Mouse (Mus musculus) CD4-positive, CD25-positive, alpha-beta regulatory T cell, adult 4 months (primary cell): ENCODE results near the gene Olfr522. TPM values are rescaled to one million over a fixed set of nuclear protein-coding genes. Genes with fewer than 3 reads are reported as not detected.

Source experiments
- ATAC-seq: one replicate; pipeline ENCODE4 v1.8.0; 2017
- polyA plus RNA-seq, 2 experiments: library from polyadenylated mRNA; unstranded; fragments of 100-300 nt; shearing (Covaris generic); gene quantifications; one replicate each; pipeline ENCODE4 v1.2.1; 2017

Gene Olfr522
- not detected for polyA plus RNA-seq

- ATAC-seq, result no peak
Observed at GRCm38 (mm10) chr7:140164664-140165063, at the start of gene Olfr522. Gene Olfr522 (minus strand): TSS chr7:140164764.

GRCm38 (mm10) chr7:140213841-140214240 lies 49.3 kb upstream of the Olfr522 start:
- ATAC-seq, result no peak

GRCm38 (mm10) chr7:140208677-140209076 lies 44.1 kb upstream of the Olfr522 start:
- ATAC-seq, result no peak

- ATAC-seq, result peak; percentile 37
Observed at GRCm38 (mm10) chr7:140208153-140208552, 43.6 kb upstream of the Olfr522 start.

- no peak for ATAC-seq
Observed at GRCm38 (mm10) chr7:140206904-140207303, 42.3 kb upstream of the Olfr522 start.

GRCm38 (mm10) chr7:140205864-140206263 lies 41.3 kb upstream of the Olfr522 start, which contains the start of gene Olfr524:
Gene Olfr524 (minus strand): TSS chr7:140205964.
- no peak for ATAC-seq

GRCm38 (mm10) chr7:140201090-140201489 lies 36.5 kb upstream of the Olfr522 start:
- no peak for ATAC-seq

GRCm38 (mm10) chr7:140196002-140196401 lies 31.4 kb upstream of the Olfr522 start:
- ATAC-seq, result no peak

- ATAC-seq, result no peak
Observed at GRCm38 (mm10) chr7:140194031-140194430, 29.5 kb upstream of the Olfr522 start.

GRCm38 (mm10) chr7:140192851-140193250 lies 28.3 kb upstream of the Olfr522 start:
- ATAC-seq, result no peak

GRCm38 (mm10) chr7:140192445-140192844 lies 27.9 kb upstream of the Olfr522 start:
- ATAC-seq, result no peak

GRCm38 (mm10) chr7:140190435-140190834 lies 25.9 kb upstream of the Olfr522 start:
- ATAC-seq, result no peak

- ATAC-seq, result no peak
Observed at GRCm38 (mm10) chr7:140188391-140189328, 24.1 kb upstream of the Olfr522 start.

GRCm38 (mm10) chr7:140187721-140188390 lies 23.3 kb upstream of the Olfr522 start:
- ATAC-seq, result no peak

GRCm38 (mm10) chr7:140186646-140187620 lies 22.4 kb upstream of the Olfr522 start:
- peak; percentile 54 for ATAC-seq

GRCm38 (mm10) chr7:140184206-140184605 lies 19.6 kb upstream of the Olfr522 start:
- no peak for ATAC-seq

GRCm38 (mm10) chr7:140180692-140181091 lies 16.1 kb upstream of the Olfr522 start:
- no peak for ATAC-seq

- no peak for ATAC-seq
Observed at GRCm38 (mm10) chr7:140179176-140179575, 14.6 kb upstream of the Olfr522 start.

- ATAC-seq, result no peak
Observed at GRCm38 (mm10) chr7:140172936-140173335, 8.4 kb upstream of the Olfr522 start, which contains the start of gene Olfr523. Gene Olfr523 (plus strand): TSS chr7:140173217.

- no peak for ATAC-seq
Observed at GRCm38 (mm10) chr7:140170863-140171262, 6.3 kb upstream of the Olfr522 start.

- ATAC-seq, result no peak
Observed at GRCm38 (mm10) chr7:140169386-140169785, 4.8 kb upstream of the Olfr522 start.

- no peak for ATAC-seq
Observed at GRCm38 (mm10) chr7:140167950-140168349, 3.4 kb upstream of the Olfr522 start.
